Mouse (Mus musculus): ENCODE data around the gene Pxk. TPM values are rescaled to one million over a fixed set of nuclear protein-coding genes. Genes with fewer than 3 reads are reported as not detected.

Gene Pxk
- polyA plus RNA-seq, 1 experiment = 19.8 TPM

GRCm38 (mm10) chr14:8124046-8124881 lies 26.3 kb downstream of the Pxk start:
- Histone ChIP-seq H3K36me3 (ENCODE audit: control insufficient read depth, insufficient read depth, low read length, poor library complexity, severe bottlenecking) (no peaks in the 10 kb centered on the region), H3K9ac (ENCODE audit: low read depth, poor library complexity, severe bottlenecking) (no peak overlapping the region), H3K4me3 (ENCODE audit: low read depth, low read length) (no peak overlapping the region), H3K9me3 (replicated peaks; ENCODE audit: control insufficient read depth, insufficient read depth, low read length, poor library complexity, severe bottlenecking) (no peaks in the 10 kb centered on the region), H3K4me1 (ENCODE audit: control insufficient read depth, insufficient read depth, low read length) (no peaks in the 10 kb centered on the region), H3K27ac (ENCODE audit: insufficient read depth, low read length) (no peak overlapping the region), H3K27me3 (ENCODE audit: control insufficient read depth, insufficient read depth, low read length, poor library complexity, severe bottlenecking) (no peaks in the 10 kb centered on the region)
- TF ChIP-seq CTCF (IDR thresholded peaks at IDR 0.05; ENCODE audit: low read depth, low read length) (no peak), EP300 (IDR thresholded peaks at IDR 0.05; ENCODE audit: insufficient read depth, low read depth, low read length) (no peak), POLR2A (IDR thresholded peaks at IDR 0.05; ENCODE audit: insufficient read depth, low read length) (no peak)

GRCm38 (mm10) chr14:8127971-8128370 lies 30.0 kb downstream of the Pxk start:
- no peaks in the 10 kb centered on the region for H3K9me3 ChIP-seq (replicated peaks; ENCODE audit: control insufficient read depth, insufficient read depth, low read length, poor library complexity, severe bottlenecking)
- H3K4me3 ChIP-seq (ENCODE audit: low read depth, low read length) = no peak overlapping the region
- TF ChIP-seq EP300 (IDR thresholded peaks at IDR 0.05; ENCODE audit: insufficient read depth, low read depth, low read length) = no peak
- TF ChIP-seq CTCF (IDR thresholded peaks at IDR 0.05; ENCODE audit: low read depth, low read length) = no peak
- TF ChIP-seq POLR2A (IDR thresholded peaks at IDR 0.05; ENCODE audit: insufficient read depth, low read length) = no peak
- no peaks in the 10 kb centered on the region for H3K4me1 ChIP-seq (ENCODE audit: control insufficient read depth, insufficient read depth, low read length)
- no peak overlapping the region for H3K27ac ChIP-seq (ENCODE audit: insufficient read depth, low read length)
- H3K9ac ChIP-seq (ENCODE audit: low read depth, poor library complexity, severe bottlenecking) = no peak overlapping the region
- no peaks in the 10 kb centered on the region for H3K27me3 ChIP-seq (ENCODE audit: control insufficient read depth, insufficient read depth, low read length, poor library complexity, severe bottlenecking)
- H3K36me3 ChIP-seq (ENCODE audit: control insufficient read depth, insufficient read depth, low read length, poor library complexity, severe bottlenecking) = no peaks in the 10 kb centered on the region

- Histone ChIP-seq H3K9me3 (replicated peaks; ENCODE audit: control insufficient read depth, insufficient read depth, low read length, poor library complexity, severe bottlenecking) (no peaks in the 10 kb centered on the region), H3K4me3 (ENCODE audit: low read depth, low read length) (no peak overlapping the region)
- TF ChIP-seq CTCF (IDR thresholded peaks at IDR 0.05; ENCODE audit: low read depth, low read length) (no peak), EP300 (IDR thresholded peaks at IDR 0.05; ENCODE audit: insufficient read depth, low read depth, low read length) (no peak)
Measured at GRCm38 (mm10) chr14:8132789-8133188, 34.8 kb downstream of the Pxk start.

GRCm38 (mm10) chr14:8134234-8134633 lies 36.2 kb downstream of the Pxk start:
- no peaks in the 10 kb centered on the region for H3K36me3 ChIP-seq (ENCODE audit: control insufficient read depth, insufficient read depth, low read length, poor library complexity, severe bottlenecking)
- no peak overlapping the region for H3K27ac ChIP-seq (ENCODE audit: insufficient read depth, low read length)
- TF ChIP-seq CTCF (IDR thresholded peaks at IDR 0.05; ENCODE audit: low read depth, low read length) (no peak), EP300 (IDR thresholded peaks at IDR 0.05; ENCODE audit: insufficient read depth, low read depth, low read length) (no peak), POLR2A (IDR thresholded peaks at IDR 0.05; ENCODE audit: insufficient read depth, low read length) (no peak)
- H3K27me3 ChIP-seq (ENCODE audit: control insufficient read depth, insufficient read depth, low read length, poor library complexity, severe bottlenecking) = no peaks in the 10 kb centered on the region
- no peak overlapping the region for H3K4me3 ChIP-seq (ENCODE audit: low read depth, low read length)
- no peak overlapping the region for H3K9ac ChIP-seq (ENCODE audit: low read depth, poor library complexity, severe bottlenecking)
- no peaks in the 10 kb centered on the region for H3K4me1 ChIP-seq (ENCODE audit: control insufficient read depth, insufficient read depth, low read length)
- no peaks in the 10 kb centered on the region for H3K9me3 ChIP-seq (replicated peaks; ENCODE audit: control insufficient read depth, insufficient read depth, low read length, poor library complexity, severe bottlenecking)

More at GRCm38 (mm10) chr14:8132789-8133188, 34.8 kb downstream of the Pxk start:
- H3K36me3 ChIP-seq (ENCODE audit: control insufficient read depth, insufficient read depth, low read length, poor library complexity, severe bottlenecking) = no peaks in the 10 kb centered on the region
- no peak overlapping the region for H3K27ac ChIP-seq (ENCODE audit: insufficient read depth, low read length)
- H3K9ac ChIP-seq (ENCODE audit: low read depth, poor library complexity, severe bottlenecking) = no peak overlapping the region
- no peaks in the 10 kb centered on the region for H3K4me1 ChIP-seq (ENCODE audit: control insufficient read depth, insufficient read depth, low read length)
- H3K27me3 ChIP-seq (ENCODE audit: control insufficient read depth, insufficient read depth, low read length, poor library complexity, severe bottlenecking) = no peaks in the 10 kb centered on the region

GRCm38 (mm10) chr14:8135130-8135529 lies 37.1 kb downstream of the Pxk start:
- Histone ChIP-seq H3K36me3 (ENCODE audit: control insufficient read depth, insufficient read depth, low read length, poor library complexity, severe bottlenecking) (no peaks in the 10 kb centered on the region), H3K27ac (ENCODE audit: insufficient read depth, low read length) (no peak overlapping the region), H3K4me1 (ENCODE audit: control insufficient read depth, insufficient read depth, low read length) (no peaks in the 10 kb centered on the region), H3K27me3 (ENCODE audit: control insufficient read depth, insufficient read depth, low read length, poor library complexity, severe bottlenecking) (no peaks in the 10 kb centered on the region), H3K9ac (ENCODE audit: low read depth, poor library complexity, severe bottlenecking) (no peak overlapping the region), H3K9me3 (replicated peaks; ENCODE audit: control insufficient read depth, insufficient read depth, low read length, poor library complexity, severe bottlenecking) (no peaks in the 10 kb centered on the region), H3K4me3 (ENCODE audit: low read depth, low read length) (no peak overlapping the region)
- TF ChIP-seq POLR2A (IDR thresholded peaks at IDR 0.05; ENCODE audit: insufficient read depth, low read length) (no peak), CTCF (IDR thresholded peaks at IDR 0.05; ENCODE audit: low read depth, low read length) (no peak), EP300 (IDR thresholded peaks at IDR 0.05; ENCODE audit: insufficient read depth, low read depth, low read length) (no peak)

All from ES-Bruce4 (cell line).